Mouse (Mus musculus) spleen, postnatal 14 days (tissue): ENCODE results near the gene Dnajb6.
A peak's percentile ranks its signal among the peaks of the same experiment; 100 is the strongest.
"Not testable (repeated sequence)": the region's sequence is repeated elsewhere in the genome, so short reads cannot be mapped to it uniquely, and the experiment has no call there.

Experiments
- DNase-seq, 2 experiments: peaks; one replicate each; pipeline ENCODE4 v3.0.0; 2021 to 2022; ENCODE audit warnings: low spot score in 2 of 2

Dnajb6 gene

DNA sequence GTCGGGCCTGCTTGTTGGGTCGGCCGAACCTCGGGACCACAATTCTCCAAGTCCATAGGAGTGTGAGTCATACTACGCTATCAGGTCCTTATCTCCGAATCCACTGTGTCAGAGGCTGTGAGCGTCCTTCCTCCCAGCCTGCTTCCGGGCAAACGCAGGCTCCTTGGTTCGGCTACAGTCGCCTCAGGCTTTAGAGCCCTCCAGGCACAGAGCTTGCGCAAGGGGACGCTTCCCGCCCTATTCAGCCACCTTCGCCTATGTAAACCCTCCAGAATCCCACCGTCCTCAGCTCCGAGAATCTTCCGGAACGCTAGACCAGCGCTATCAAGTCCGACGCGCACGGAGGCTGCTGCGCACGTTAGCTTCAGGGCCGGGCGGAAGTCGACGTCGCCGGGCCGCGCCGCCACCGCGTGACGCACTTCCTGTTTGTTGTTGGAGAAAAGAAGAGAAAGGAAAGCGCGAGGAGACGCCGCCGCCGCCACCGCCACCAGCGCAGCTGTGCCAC lies at the start of gene Dnajb6, which contains the start of gene Gm5129:
Gene Dnajb6, plus strand, starts transcription at position 132 of the 505 bp plus-strand sequence.
Gene Gm5129, minus strand, starts transcription at position 380 of the 505 bp plus-strand sequence.
- peak; percentile 96 to 98 for DNase-seq

DNA sequence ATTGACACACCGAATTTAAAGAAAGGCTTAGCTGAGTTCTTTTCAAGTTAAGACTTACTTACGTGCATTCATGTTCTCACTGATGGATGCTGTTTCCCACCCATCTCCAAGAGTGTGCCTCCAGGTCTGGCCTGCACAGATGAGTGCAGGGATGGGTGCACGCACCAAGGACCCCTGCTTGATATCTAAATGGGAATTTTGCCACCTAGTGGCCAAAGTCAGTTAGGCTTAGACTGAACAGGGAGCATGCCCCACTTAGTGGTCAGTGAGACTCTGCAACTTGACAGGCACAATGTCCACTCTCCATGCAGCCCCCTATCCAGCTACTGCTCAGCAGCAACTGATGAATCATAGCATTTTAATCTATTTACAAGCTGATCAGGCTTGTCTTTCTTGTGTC lies 47.8 kb upstream of the Dnajb6 start:
- DNase-seq: no peak

- DNase-seq: no peak
These were observed 47.1 kb upstream of the Dnajb6 start for GRCm38 (mm10) chr5:29688352-29688751.

GRCm38 (mm10) chr5:29698493-29698892 lies 37.0 kb upstream of the Dnajb6 start:
- DNase-seq: no peak

GRCm38 (mm10) chr5:29699520-29700202 lies 35.8 kb upstream of the Dnajb6 start:
- no peak for DNase-seq

DNA sequence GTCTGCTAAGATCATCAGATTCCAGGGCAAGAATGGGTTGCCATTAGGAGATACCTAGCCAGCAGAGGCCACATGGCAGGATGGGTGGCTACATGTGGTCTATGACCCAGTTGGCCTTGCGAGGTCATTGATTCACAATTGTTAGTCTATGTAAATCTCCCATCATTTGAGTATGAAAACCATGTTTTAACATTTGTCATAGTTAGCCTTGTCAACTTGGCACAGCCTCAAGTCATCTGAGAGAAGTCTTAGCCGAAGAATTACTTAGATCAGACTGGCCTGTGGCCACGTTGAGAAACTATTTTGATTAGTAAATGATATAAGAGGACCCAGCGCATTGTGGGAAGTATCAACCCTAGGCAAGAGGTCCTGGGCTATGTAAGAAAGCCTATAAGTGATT lies 28.2 kb upstream of the Dnajb6 start:
- DNase-seq: no peak

DNA sequence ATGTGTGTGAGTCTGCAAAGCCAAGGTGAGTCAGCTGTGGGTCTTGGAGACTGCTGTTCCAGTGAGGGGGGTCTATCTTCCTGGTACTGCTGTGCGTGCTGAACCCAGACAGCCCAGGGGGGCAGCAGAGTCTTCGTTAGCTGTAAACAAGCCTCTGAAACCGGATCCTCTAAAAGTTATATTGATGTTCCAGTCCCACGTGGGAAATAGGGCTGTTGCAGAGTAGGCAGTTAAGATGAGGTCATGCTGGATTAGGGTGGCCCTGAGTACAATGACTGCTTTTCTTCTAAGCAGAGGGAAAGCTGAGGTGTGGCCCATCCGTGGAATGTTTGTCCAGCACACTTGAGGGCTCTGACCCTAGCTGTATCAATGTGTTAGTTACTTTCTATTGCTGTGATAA lies 27.2 kb upstream of the Dnajb6 start:
- DNase-seq: no peak

DNA sequence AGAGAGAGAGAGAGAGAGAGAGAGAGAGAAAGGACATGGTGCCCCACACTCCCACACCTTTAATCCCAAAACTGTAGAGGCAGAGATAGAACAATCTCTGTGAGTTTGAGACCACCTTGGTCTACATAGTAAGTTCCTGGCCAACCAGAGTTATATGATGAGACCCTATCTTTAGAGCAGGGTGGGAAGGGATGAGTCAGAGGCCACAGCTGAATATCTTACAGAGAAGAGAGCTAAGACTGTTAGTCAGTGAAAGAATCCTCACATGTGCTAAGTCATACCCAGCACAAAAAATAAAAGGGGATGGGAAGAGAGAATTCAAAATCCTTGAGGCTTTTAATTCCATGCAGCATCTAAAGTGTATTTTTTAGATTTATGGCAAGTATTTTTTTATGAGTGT lies 23.9 kb upstream of the Dnajb6 start:
- DNase-seq: no peak

GRCm38 (mm10) chr5:29712906-29713305 lies 22.6 kb upstream of the Dnajb6 start:
- no peak for DNase-seq

DNA sequence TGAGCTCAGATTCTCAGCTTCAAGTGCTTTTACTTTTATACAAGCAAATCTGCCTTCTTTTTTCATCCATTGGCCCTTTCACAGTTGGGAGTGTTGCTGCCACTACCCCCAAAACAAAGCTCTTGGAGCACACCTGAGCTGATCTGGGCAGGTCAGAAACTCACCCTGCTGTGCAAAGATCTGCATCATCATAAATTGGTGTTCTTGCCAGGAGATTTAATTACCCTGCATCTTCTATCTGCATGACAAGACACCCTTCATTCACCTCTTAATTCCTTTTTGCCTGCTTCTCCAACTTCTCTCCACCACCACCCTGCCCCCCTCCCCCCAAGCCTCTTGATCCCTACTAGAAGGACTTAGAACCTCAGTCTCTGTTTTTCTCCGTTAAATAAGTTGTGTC lies 14.3 kb upstream of the Dnajb6 start:
- no peak for DNase-seq

- DNase-seq: no peak
These were observed 10.1 kb upstream of the Dnajb6 start for GRCm38 (mm10) chr5:29725369-29725768.

DNA sequence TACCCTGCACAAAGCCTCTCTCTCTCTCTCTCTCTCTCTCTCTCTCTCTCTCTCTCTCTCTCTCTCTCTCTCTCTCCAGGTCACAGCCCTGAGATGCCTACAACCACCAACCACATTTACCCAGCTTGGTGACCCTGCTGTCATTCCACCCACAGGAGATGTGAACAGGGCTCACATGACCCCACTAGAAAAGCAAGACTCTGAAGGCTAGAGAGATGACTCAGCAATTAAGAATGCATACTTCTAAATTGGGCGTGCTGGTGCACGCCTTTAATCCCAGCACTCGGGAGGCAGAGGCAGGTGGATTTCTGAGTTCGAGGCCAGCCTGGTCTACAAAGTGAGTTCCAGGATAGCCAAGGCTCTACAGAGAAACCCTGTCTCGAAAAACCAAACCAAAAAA lies 9.4 kb upstream of the Dnajb6 start:
- DNase-seq: not testable (repeated sequence)

DNA sequence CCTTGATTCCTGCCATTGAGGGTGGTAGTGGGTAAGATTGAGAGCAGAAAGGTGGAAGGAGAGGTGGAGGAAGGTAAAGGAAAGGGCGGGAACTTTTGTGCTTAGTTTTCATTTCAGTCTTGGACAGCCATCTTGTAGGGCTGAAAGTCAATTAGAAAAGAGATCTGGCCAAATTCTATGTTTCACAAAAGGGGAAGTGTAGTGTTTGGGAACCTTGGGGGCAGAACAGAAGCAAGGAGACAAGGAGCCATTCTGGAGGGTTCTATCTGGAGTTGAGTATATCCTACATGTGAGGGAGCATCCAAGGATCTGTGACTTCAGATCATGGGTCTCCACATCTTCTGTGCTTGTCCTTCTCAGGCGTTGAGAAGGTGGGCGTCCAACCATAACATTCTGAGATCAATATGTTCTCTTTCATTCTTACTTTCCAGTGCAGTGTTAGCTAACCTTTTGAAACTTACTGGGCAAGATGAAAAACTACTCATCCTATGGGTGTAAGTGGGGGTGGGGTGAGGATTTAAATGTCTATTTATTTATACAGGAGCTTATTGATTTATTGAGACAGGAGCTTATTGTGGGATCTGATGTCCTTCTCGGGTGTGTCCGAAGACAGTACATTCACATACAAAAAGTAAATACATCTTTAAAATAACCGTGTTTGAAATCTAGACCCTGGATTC lies 517 bp upstream of the Dnajb6 start:
- DNase-seq: no peak

GRCm38 (mm10) chr5:29736073-29736900 lies 799 bp downstream of the Dnajb6 start:
- DNase-seq: peak; percentile 43 to 54

DNA sequence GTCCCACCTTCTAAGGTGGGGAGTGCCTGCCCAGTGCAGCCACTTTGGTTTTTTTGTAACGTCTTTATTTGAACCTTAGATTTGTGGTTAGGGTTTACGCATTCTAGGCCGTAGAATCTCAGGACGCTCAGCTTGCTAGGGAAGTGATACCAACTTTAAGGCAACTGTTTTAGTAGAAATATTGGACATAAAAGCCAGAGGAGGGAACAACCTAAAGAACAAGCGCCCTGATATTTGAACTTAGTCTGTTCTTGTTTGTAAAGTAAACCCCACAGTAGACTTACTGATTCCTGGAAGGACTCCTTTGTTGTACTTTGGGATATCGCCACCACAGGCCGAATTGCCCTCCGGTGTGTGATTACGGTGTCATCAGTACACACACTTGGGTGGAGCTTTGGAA lies 1.5 kb downstream of the Dnajb6 start:
- no peak for DNase-seq

GRCm38 (mm10) chr5:29737471-29737870 lies 2.0 kb downstream of the Dnajb6 start:
- no peak for DNase-seq

GRCm38 (mm10) chr5:29738076-29738475 lies 2.6 kb downstream of the Dnajb6 start:
- no peak for DNase-seq

DNA sequence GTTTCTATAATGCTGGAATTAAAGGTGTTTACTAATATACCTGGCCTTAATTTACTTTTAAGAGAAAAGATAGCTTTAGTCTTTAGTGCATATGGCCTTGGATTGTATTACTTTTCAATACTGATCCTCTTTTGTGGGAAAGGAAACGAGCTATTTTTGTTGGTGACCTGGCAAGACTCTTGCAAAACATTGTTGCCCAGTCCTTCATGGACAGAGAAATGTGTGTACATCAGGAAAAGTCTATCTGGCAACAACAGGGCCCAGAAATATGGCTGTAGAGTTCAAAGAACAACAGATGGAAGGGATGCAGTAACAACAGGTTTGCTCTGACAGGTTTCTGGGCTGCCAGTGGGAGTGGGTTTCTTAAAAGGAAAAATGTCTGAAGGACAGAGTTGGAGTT lies 5.2 kb downstream of the Dnajb6 start:
- no peak for DNase-seq

DNA sequence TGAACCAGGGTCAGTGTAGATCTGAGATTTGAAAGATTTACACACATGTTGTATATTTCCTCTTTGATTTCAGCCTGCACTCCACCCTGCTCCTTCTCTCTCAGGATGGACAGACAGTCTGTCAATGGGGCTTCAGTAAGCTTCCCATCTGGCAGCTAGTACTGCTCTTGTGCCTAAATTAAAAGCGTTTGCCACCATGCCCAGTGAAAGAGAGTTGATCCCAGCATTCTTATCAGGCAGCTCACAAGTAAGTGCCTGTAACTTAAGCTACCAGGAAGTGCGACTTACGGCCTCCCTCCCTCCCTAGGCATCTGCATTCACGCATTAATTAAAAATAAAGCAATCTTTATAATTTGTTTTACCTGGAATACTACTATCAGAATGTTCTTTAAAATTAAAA lies 5.6 kb downstream of the Dnajb6 start:
- DNase-seq: no peak

DNA sequence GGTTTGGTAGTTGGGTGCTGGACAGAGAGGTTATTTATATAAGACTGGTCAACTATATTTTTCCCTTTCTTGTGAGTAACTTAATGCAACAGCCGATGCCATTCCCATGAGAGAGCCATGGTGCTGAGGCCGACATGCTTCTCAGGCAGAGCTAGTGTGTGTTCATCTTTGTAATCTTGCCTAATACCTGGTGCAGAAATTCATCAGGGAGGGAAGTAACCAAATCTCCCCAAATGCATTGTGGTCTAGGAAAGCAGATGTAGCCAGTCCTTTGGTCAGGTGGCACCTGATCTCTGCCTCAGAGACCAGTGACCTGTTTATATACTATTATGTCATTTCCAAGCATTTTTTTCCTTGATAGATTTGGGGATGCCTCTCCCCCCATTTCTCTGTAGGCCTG lies 12.2 kb downstream of the Dnajb6 start:
- DNase-seq: no peak

DNA sequence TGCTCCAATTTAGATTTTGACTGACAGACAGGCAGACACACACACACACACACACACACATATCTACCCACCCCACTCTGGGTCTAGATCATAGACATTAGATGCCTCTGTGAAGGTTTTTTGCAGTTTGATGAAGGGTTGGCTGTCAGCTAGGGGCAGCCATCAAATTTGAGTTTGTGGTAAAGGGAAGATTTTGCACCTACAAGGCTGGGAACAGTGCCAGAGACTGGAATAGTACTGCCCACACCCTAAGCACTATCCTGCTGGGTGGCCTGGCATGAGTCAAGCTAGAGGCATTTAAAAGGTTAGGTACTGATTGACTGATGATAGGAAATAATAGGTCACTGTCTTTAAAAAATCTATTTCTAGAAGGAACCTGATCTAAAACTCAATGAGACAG lies 15.8 kb downstream of the Dnajb6 start:
- DNase-seq: no peak

- no peak for DNase-seq
These were observed 17.4 kb downstream of the Dnajb6 start for GRCm38 (mm10) chr5:29752894-29753293.
